Mouse (Mus musculus): ENCODE data around the gene Klhl2. TPM values are rescaled to one million over a fixed set of nuclear protein-coding genes. Genes with fewer than 3 reads are reported as not detected.

Gene Klhl2
- total and polyA plus RNA-seq, 3 experiments = 6.0 to 19.4 (median 14.5) TPM

DNA sequence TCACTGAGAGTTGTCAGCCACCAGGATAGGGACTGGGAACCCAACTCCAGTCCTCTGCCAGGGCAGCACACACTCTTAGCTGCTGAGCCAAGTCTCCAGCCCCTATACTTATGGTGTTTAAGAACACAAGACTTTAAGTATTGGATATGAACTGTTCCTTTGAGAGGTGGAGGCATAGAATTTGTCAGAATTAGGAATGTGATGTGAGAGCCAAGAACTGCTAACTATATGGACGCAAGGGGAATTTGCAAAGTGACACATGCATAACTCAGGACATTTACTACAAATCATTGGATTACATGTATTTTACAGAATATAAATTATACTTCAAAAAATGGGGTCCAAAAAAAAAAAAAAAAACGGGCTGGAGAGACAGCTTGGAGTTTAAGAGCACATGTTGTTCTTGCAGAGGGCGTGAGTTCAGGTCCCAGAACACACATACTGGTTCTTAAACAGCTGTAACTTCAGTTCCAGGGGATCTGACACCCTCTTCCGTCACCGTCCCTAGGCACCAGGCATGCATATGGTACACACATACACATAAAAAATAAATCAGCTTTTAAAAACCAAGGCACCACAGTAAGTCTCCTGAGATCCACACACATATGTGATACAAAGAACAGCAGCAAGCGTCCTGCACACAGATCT lies 14.2 kb downstream of the Klhl2 start:
- Histone ChIP-seq H3K36me3 (ENCODE audit: control insufficient read depth, insufficient read depth, low read length) (no peaks in the 10 kb centered on the region), H3K9ac (ENCODE audit: low read depth, low read length) (no peak overlapping the region), H3K4me3 (no peak overlapping the region), H3K79me2 (replicated peaks; ENCODE audit: control insufficient read depth, insufficient read depth, low read length) (peaks cover 1% of the 10 kb centered on the region; the same call in 1 of the 2 replicates), H3K27ac (no peak overlapping the region), H3K27me3 (ENCODE audit: control insufficient read depth, insufficient read depth, low read length) (no peaks in the 10 kb centered on the region), H3K4me1 (ENCODE audit: control insufficient read depth, insufficient read depth, low read length) (no peaks in the 10 kb centered on the region)
- intact Hi-C loops (cut with DNase I) = loop anchor here (5.0 kb wide), 1 partner anchor 43 kb away; no protein-coding TSS in a partner anchor
- TF ChIP-seq EP300 (IDR thresholded peaks at IDR 0.05; ENCODE audit: insufficient read depth, low read depth, low read length) (no peak), CTCF (IDR thresholded peaks at IDR 0.05) (no peak), POLR2A (IDR thresholded peaks at IDR 0.05; ENCODE audit: insufficient read depth, low read depth, low read length) (no peak)
- 82% methylated on average over 6 of the region's 6 CpGs for WGBS
- DNase-seq = no peak

DNA sequence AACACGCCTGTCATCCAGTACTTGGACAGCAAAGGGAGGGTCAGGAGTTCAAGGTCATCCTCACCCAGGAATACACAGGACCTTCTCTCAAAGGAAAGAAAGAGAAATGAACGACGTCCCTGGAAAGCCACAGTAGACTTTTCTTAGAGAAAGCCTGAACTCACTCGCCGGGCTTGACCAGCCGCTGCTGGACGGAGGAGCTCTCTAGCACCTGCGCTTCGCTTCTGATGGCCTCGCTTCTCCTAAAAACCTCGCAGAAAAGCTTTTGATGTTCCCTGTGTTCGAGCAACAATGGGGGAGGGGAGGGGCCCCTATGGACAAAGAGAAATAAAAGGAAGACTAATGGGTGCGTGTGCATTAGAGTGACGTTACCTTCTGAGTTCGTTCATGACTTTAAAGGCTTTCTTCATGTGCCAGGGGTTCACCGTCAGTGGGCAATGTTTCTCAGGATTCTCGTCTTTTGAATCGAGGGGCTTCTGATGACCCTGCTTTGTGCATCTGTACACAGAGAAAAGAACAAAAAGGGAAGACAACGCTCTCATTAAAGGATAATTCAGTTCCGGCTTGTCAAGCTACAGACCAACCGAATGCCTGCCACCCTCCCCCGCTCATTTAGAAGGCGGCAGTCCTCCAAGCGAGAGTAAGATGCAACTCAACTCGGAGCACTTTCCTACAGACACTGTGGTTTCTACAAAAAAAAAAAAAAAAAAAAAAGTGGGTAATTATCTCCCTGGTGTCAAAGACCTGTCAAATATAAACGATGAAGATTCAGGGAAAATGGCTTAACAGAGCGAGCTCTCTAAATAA lies 15.5 kb downstream of the Klhl2 start:
- no peak overlapping the region for H3K9ac ChIP-seq (ENCODE audit: low read depth, low read length)
- no peak for TF ChIP-seq EP300 (IDR thresholded peaks at IDR 0.05; ENCODE audit: insufficient read depth, low read depth, low read length)
- TF ChIP-seq POLR2A (IDR thresholded peaks at IDR 0.05; ENCODE audit: insufficient read depth, low read depth, low read length) = no peak
- TF ChIP-seq CTCF (IDR thresholded peaks at IDR 0.05) = no peak
- H3K79me2 ChIP-seq (replicated peaks; ENCODE audit: control insufficient read depth, insufficient read depth, low read length) = no peaks in the 10 kb centered on the region; the same call in 1 of the 2 replicates
- no peaks in the 10 kb centered on the region for H3K27me3 ChIP-seq (ENCODE audit: control insufficient read depth, insufficient read depth, low read length)
- H3K4me1 ChIP-seq (ENCODE audit: control insufficient read depth, insufficient read depth, low read length) = no peaks in the 10 kb centered on the region
- H3K36me3 ChIP-seq (ENCODE audit: control insufficient read depth, insufficient read depth, low read length) = no peaks in the 10 kb centered on the region
- no peak overlapping the region for H3K4me3 ChIP-seq
- 87% methylated on average over 27 of the region's 27 CpGs for WGBS
- DNase-seq = no peak
- no peak overlapping the region for H3K27ac ChIP-seq
- intact Hi-C loops (cut with DNase I) = no loop called here

DNA sequence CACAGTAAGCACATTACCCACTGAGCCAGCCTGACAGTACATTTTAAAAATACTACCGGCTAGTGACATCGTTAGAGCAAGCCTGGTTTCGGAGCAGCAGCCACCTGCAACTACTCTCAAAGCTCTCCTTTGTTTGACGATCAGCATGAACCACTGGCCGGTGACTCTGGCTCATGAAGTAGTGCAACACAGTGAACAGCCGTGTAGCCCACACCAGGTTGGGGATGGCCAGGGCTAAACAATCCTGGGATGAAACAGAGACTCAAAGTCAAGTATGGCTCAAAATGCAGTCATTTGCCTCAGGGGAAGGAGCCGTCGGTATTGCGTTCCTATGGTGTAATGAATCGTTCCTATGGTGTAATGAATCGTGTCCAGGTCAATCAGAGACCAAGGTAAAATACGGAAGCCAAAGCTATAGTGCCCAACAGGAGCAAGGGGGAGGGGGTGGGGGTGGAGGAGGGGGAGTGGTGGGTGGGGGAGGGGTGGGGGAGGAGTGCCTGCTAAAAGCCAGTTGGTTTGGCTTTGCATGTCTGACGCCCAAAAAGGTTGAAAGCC lies 17.2 kb downstream of the Klhl2 start:
- H3K9ac ChIP-seq (ENCODE audit: low read depth, low read length) = no peak overlapping the region
- no peak overlapping the region for H3K27ac ChIP-seq
- intact Hi-C loops (cut with DNase I) = no loop called here
- no peaks in the 10 kb centered on the region for H3K79me2 ChIP-seq (replicated peaks; ENCODE audit: control insufficient read depth, insufficient read depth, low read length)
- H3K4me1 ChIP-seq (ENCODE audit: control insufficient read depth, insufficient read depth, low read length) = no peaks in the 10 kb centered on the region
- WGBS = 92% methylated on average over 13 of the region's 13 CpGs
- TF ChIP-seq POLR2A (IDR thresholded peaks at IDR 0.05; ENCODE audit: insufficient read depth, low read depth, low read length) = no peak
- no peak for TF ChIP-seq CTCF (IDR thresholded peaks at IDR 0.05)
- TF ChIP-seq EP300 (IDR thresholded peaks at IDR 0.05; ENCODE audit: insufficient read depth, low read depth, low read length) = no peak
- H3K36me3 ChIP-seq (ENCODE audit: control insufficient read depth, insufficient read depth, low read length) = no peaks in the 10 kb centered on the region
- DNase-seq = no peak
- no peaks in the 10 kb centered on the region for H3K27me3 ChIP-seq (ENCODE audit: control insufficient read depth, insufficient read depth, low read length)
- H3K4me3 ChIP-seq = no peak overlapping the region

DNA sequence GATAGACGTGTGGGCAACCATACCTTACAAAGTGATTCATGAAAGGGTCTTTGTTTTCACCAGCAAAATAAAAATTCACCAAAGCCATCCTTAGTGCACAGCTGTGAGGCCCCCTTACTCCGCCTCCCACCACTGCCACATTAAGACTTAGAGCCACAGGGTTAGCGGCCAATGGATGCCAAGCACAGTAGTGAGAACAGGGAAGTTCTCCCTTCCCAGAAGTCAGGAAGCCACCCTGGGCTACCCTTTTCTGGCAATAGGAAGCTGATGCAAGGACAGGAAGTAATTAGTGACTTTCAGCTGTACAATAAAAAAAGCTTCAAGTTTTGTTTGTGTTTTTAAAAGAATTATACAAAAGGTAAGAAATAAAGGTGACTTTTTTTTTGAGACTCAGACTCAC lies 18.2 kb downstream of the Klhl2 start:
- H3K27ac ChIP-seq = peak overlapping the region; percentile 33; the same call in 1 of the 2 replicates
- no peaks in the 10 kb centered on the region for H3K4me1 ChIP-seq (ENCODE audit: control insufficient read depth, insufficient read depth, low read length)
- TF ChIP-seq EP300 (IDR thresholded peaks at IDR 0.05; ENCODE audit: insufficient read depth, low read depth, low read length) = no peak
- TF ChIP-seq CTCF (IDR thresholded peaks at IDR 0.05) = no peak
- TF ChIP-seq POLR2A (IDR thresholded peaks at IDR 0.05; ENCODE audit: insufficient read depth, low read depth, low read length) = no peak
- no peaks in the 10 kb centered on the region for H3K79me2 ChIP-seq (replicated peaks; ENCODE audit: control insufficient read depth, insufficient read depth, low read length)
- no peak overlapping the region for H3K4me3 ChIP-seq
- no peak for DNase-seq
- H3K9ac ChIP-seq (ENCODE audit: low read depth, low read length) = no peak overlapping the region
- WGBS = 64% methylated on average over 3 of the region's 3 CpGs
- no peaks in the 10 kb centered on the region for H3K27me3 ChIP-seq (ENCODE audit: control insufficient read depth, insufficient read depth, low read length)
- intact Hi-C loops (cut with DNase I) = no loop called here
- no peaks in the 10 kb centered on the region for H3K36me3 ChIP-seq (ENCODE audit: control insufficient read depth, insufficient read depth, low read length)

DNA sequence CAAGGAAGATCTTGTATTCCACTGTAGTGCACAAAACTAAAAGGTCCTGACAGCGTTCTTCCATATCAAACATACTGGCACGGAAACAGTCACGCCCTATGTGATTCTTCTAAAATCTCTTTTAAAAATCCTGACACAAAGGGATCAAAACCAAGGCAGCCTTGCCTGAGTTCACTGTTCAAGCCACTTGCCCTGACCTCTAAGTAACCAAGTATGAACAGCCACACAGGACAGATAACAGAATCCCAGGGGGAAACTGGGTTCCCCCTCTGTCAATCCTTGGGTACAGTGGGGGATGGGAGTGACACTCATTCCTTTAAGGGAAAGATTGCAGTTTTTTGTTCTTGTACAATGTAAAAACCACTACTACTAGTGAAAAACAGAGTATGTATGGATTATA lies 19.9 kb downstream of the Klhl2 start:
- Histone ChIP-seq H3K9ac (ENCODE audit: low read depth, low read length) (no peak overlapping the region), H3K79me2 (replicated peaks; ENCODE audit: control insufficient read depth, insufficient read depth, low read length) (no peaks in the 10 kb centered on the region), H3K27ac (no peak overlapping the region), H3K27me3 (ENCODE audit: control insufficient read depth, insufficient read depth, low read length) (no peaks in the 10 kb centered on the region), H3K36me3 (ENCODE audit: control insufficient read depth, insufficient read depth, low read length) (no peaks in the 10 kb centered on the region), H3K4me1 (ENCODE audit: control insufficient read depth, insufficient read depth, low read length) (peaks cover 1% of the 10 kb centered on the region; the same call in 1 of the 2 replicates), H3K4me3 (no peak overlapping the region)
- no peak for DNase-seq
- intact Hi-C loops (cut with DNase I) = no loop called here
- 81% methylated on average over 3 of the region's 3 CpGs for WGBS
- TF ChIP-seq EP300 (IDR thresholded peaks at IDR 0.05; ENCODE audit: insufficient read depth, low read depth, low read length) (no peak), POLR2A (IDR thresholded peaks at IDR 0.05; ENCODE audit: insufficient read depth, low read depth, low read length) (no peak), CTCF (IDR thresholded peaks at IDR 0.05) (no peak)
